Mouse (Mus musculus) kidney, postnatal 4 days (tissue): ENCODE data around the gene Cds1.
"Not testable (repeated sequence)": the region's sequence is repeated elsewhere in the genome, so short reads cannot be mapped to it uniquely, and the experiment has no call there.

ENCODE experiments used
- DNase-seq, 2 experiments: peaks; one replicate each; pipeline ENCODE4 v3.0.0; 2021; ENCODE audit warnings: mixed read lengths in 2 of 2

Gene Cds1

GRCm38 (mm10) chr5:101828932-101829331 lies 64.0 kb downstream of the Cds1 start:
- DNase-seq: no peak

DNA sequence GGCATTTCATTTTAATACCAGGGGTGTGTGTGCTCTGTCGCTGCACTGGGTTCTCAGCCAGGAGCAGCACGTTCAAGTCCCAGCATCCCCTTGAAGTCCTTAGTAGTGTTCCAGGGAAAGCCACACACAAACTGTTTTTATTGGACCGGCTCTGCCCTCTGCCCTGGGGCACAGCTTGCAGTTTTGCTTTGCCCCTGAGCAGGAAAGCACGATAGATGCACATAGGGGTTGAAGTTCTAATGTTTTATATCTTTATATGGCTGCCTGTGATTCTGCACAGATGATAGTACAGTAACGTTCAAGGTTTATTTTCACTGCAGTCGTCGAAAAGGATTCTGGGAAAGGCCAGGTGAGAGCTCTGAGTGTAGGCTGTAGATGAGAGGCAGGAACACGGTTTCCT lies 65.2 kb downstream of the Cds1 start:
- no peak for DNase-seq

- no peak for DNase-seq
Measured at GRCm38 (mm10) chr5:101832042-101832441, 67.1 kb downstream of the Cds1 start.

GRCm38 (mm10) chr5:101832991-101833390 lies 68.1 kb downstream of the Cds1 start:
- no peak for DNase-seq

GRCm38 (mm10) chr5:101833875-101834274 lies 68.9 kb downstream of the Cds1 start:
- no peak for DNase-seq

DNA sequence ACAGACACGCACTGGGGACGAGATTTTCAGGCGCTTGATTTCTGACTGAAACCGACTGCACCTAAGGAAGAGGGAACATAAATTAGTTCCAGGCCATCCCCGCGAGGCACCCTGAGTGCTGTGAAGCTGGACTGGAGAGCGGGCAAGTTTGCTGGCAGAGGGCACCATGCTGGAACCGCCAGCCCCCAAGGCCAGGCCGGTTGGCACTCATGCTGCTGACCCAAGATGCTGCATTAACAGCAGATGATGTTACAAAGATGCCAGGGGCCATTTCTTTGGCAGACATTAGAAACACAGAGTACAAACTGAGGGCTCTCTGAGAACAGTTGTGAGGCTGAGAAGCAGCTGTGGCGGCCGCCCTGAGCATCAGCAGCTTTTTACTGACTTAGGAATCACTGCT lies 71.3 kb downstream of the Cds1 start:
- DNase-seq: no peak

GRCm38 (mm10) chr5:101837605-101838004 lies 72.7 kb downstream of the Cds1 start:
- not testable (repeated sequence) for DNase-seq

DNA sequence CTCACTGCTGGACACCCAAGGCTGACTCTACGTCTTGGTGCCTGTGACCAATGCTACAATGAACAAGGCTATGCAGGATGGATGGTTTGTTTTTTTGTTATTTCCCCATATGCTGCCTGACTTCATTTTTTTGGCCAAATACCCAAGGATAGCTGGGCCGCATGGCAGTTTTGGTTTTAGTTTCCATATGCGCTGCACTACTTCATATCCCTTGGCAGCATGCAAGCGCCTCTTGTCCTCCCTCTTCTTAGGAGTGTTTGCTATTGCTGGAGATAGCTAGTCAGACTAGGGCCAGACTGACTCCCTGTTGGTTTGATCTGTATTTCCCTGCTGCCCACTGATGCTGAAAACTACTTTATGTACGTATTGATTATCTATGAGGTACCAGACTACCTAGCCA lies 75.5 kb downstream of the Cds1 start:
- DNase-seq: no peak

DNA sequence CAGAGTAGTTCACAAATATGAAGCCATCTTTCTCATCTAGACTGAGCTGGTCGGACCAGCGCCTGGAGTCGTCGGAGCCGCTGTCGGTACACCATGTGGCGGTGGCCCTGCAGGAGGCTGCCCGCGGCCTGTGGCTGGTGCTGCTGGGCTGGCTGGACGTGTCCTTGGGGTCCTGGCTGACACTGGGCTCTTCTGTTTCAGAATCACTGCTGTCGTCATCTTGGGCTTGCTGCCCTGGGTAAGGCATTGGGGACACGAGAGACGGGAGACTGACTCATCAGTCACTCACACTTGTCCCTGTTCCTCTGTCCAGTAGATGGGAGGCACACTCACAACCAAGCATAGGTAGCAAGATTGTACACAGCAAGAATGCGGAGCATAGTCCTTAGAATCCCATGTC lies 80.1 kb downstream of the Cds1 start:
- no peak for DNase-seq

GRCm38 (mm10) chr5:101845930-101846329 lies 81.0 kb downstream of the Cds1 start:
- no peak for DNase-seq

- DNase-seq: no peak
Measured at GRCm38 (mm10) chr5:101847323-101847722, 82.4 kb downstream of the Cds1 start.

DNA sequence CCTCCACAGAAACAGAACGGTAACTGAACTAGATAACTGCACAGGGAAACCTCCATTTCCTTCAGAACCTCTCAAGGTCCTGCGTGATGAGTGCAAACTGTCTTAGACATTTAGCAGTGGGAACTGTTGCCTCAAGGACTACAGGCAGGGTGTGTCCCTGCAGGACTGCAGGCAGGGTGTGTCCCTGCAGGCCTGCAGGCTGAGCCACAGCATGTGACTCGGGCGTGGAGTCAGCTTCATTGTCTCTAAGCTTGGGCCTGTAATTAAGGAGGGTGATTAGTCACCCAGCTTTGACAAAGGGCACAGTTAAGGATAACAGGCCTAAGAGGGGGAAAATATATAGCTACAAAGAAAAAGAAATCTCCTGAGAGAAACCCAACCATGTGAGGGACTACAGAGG lies 82.8 kb downstream of the Cds1 start:
- no peak for DNase-seq

GRCm38 (mm10) chr5:101851133-101851532 lies 86.2 kb downstream of the Cds1 start:
- no peak for DNase-seq

- no peak for DNase-seq
Measured at GRCm38 (mm10) chr5:101852116-101852680, 87.3 kb downstream of the Cds1 start.

DNA sequence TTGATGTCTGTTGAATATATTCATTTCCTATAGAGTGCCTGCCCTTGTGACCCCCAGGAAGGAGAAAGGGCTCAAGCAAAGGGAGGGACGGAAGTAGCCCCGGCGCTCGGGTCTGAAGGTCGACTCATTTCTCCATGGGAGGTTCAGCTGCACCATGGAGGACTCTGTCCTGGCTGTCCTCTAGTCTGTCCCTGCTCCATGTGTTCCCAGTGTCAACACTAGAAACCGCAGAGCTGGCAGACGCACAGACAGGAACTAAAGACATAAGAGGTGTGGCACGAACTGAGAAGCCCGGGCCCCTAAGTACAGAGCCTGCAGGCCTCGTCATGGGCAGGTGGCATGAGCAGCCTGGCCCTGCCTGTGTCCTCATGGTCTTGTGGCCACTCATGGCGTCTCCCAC lies 89.2 kb downstream of the Cds1 start:
- DNase-seq: no peak

DNA sequence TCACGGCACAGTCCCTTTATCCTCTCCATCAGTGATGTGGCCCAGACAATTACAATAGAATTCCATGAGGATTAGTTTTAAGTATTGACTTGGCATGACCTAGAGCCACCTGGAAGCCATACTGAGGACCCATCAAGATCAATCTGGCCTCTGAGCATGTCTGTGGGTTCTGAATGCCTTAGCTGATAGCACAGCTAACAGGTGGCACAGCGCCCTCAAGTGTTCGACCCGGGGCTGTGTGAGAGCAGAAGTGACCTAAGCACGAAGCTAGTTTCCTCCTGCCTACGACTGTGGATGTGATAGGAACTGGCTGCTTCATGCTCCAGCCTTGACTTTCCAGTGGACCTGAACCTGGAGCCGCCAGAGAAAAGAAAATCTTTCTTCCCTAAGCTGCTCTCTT lies 89.7 kb downstream of the Cds1 start:
- peak; percentile 53 to 64 for DNase-seq

DNA sequence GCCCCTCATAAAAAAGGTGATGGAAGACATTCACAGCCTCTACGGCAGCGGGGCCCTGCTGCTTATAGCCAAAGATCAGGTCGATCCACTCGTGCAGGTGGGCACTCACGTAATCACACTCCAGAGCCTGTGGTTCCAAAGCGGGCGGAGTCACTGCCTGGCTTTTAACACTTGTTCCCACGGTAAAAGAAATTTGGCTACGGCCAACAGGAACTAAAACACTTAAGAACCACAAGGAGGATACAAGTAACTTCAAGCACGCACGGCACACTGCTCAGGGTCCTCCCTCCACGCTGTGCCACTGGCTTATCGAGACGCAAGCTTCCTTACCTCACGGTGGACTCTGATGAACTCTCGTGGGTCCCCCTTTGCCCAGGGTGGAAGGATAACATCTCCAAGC lies 90.5 kb downstream of the Cds1 start:
- no peak for DNase-seq

DNA sequence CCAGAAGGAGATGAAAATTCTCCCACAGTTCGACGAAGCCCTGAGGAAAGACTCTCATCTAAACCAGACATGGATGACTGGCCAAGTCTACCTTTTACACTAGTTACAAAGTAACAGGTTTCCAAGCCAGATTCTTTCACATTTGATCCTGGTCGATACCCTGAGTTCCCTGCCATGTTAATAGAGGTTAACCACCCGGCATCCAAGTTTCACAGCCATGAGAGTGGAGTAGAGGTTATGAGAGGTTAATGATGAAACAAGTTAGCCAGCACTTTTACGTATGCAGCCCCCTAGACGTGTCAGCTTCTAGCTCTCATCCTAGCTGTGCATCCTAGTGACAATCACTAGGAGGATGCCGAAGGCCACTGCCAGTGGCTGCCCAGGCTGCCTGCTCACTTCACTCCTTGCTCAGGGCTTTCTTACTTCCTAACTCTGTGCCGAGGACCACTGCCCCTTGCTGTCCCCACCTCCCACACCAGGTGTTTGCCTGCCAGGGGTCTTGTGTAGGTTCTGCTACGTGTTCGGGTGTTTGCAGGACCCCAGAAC lies 94.0 kb downstream of the Cds1 start:
- peak in 1 of 2 experiments; percentile 40 for DNase-seq

- peak in 1 of 2 experiments; percentile 37 for DNase-seq
Measured at GRCm38 (mm10) chr5:101861786-101862571, 97.0 kb downstream of the Cds1 start.

- peak; percentile 51 to 61 for DNase-seq
Measured at GRCm38 (mm10) chr5:101862651-101863050, 97.7 kb downstream of the Cds1 start.

DNA sequence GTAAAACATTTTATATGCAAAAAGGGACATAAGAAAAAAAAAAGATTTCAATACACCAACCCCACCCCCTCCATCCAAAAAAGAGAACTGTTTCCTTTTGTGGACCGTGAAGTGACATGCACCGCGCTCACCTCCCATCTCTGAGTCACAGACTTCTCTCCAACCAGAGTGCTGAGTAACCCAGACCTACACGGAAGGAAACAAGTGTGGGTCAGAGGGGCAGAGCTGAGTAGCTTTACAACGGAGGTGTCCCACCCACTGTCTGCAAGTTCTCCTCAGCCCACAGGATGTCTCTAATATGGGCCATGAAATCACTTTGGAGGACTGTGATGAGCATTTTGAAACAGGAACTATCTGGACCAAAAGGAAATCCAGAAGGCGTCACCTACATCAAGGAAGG lies 99.0 kb downstream of the Cds1 start:
- DNase-seq: no peak

DNA sequence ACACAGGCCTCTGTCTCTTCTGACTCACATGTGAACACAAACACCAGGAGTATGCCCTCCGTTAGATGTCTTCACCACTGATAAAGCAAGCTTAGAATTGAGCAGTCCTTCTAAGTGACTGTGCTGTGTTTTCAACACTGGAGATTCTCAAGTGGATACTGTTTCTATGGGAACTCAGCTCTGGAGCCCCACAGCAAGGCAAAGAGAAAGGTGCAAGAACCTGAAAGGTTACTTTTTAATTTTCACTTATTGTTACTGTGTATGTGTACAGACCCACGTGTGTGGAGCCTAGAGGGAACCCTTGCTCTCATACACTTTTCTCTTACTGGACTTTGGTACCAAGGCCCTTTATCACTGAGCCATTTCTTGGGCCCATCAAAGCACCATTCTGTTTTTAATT lies 101.8 kb downstream of the Cds1 start:
- no peak for DNase-seq
